Mouse (Mus musculus) liver, embryonic 13.5 days (tissue): ENCODE data around the gene Ppil3. TPM values are rescaled to one million over a fixed set of nuclear protein-coding genes. Genes with fewer than 3 reads are reported as not detected.

Experiments used
- ATAC-seq: fragments of 200-750 bp; cut with Nextera tagmentation; 2 replicates; pipeline ENCODE4 v1.8.0; 2017; ENCODE audit warnings: low read depth, mild to moderate bottlenecking, moderate number of reproducible peaks, moderate library complexity
- DNase-seq: peaks from one replicate; pipeline ENCODE4 v3.0.0; 2022
- H3K27ac ChIP-seq: fragments of 300-500 bp; sonication (generic); 2 replicates; pipeline ENCODE4 v1.5.1; 2015; ENCODE audit warnings: moderate library complexity, mild to moderate bottlenecking, inconsistent platforms
- H3K27me3 ChIP-seq: fragments of 300-500 bp; sonication (generic); 2 replicates; pipeline ENCODE4 v1.6.1; 2015; ENCODE audit warnings: mild to moderate bottlenecking, inconsistent platforms
- H3K36me3 ChIP-seq: fragments of 300-500 bp; sonication (generic); 2 replicates; pipeline ENCODE4 v1.6.1; 2015; ENCODE audit warnings: mild to moderate bottlenecking, inconsistent platforms
- H3K4me1 ChIP-seq: fragments of 300-500 bp; sonication (generic); replicated peaks from 2 replicates; pipeline ENCODE4 v1.6.1; 2015; ENCODE audit warnings: inconsistent platforms
- H3K4me2 ChIP-seq: fragments of 300-500 bp; sonication (generic); 2 replicates; pipeline ENCODE4 v1.6.1; 2015; ENCODE audit warnings: inconsistent platforms, mild to moderate bottlenecking, moderate library complexity
- H3K4me3 ChIP-seq: fragments of 300-500 bp; sonication (generic); replicated peaks from 2 replicates; pipeline ENCODE4 v1.5.1; 2015; ENCODE audit warnings: mild to moderate bottlenecking, inconsistent platforms
- H3K9ac ChIP-seq: fragments of 300-500 bp; sonication (generic); 2 replicates; pipeline ENCODE4 v1.6.1; 2015; ENCODE audit warnings: mild to moderate bottlenecking, inconsistent platforms
- H3K9me3 ChIP-seq: fragments of 300-500 bp; sonication (generic); replicated peaks from 2 replicates; pipeline ENCODE4 v1.6.1; 2016; ENCODE audit warnings: inconsistent platforms
- WGBS: fragments of 180-500 bp; shearing (Covaris S2); methylation state at CpG from one replicate; pipeline ENCODE4 v1.1.7; 2015; ENCODE audit not compliant: insufficient replicate concordance; 5-methylcytosine and 5-hydroxymethylcytosine counted together
- polyA plus RNA-seq: library from polyadenylated mRNA; unstranded; fragments of >200 nt; fragmentation: Nextera tagmentation; extraction: Ambion mirVana; gene quantifications from 2 replicates; pipeline ENCODE4 v1.2.1, GENCODE M21; 2015

Gene Ppil3
- polyA plus RNA-seq, 1 experiment from 2014 or later = 35.5 TPM

GRCm38 (mm10) chr1:58409553-58410197 is 35.6 kb downstream of the Ppil3 start:
- H3K9me3 ChIP-seq = no peaks in the 10 kb centered on the region
- H3K9ac ChIP-seq = no peak overlapping the region
- ATAC-seq (no peak), DNase-seq (no peak)
- no peak overlapping the region for H3K27ac ChIP-seq
- peaks cover 66% of the 10 kb centered on the region for H3K36me3 ChIP-seq
- no peaks in the 10 kb centered on the region for H3K4me1 ChIP-seq
- 71% methylated on average over 5 of the region's 5 CpGs for WGBS
- no peak overlapping the region for H3K4me2 ChIP-seq
- H3K4me3 ChIP-seq = no peak overlapping the region
- no peaks in the 10 kb centered on the region for H3K27me3 ChIP-seq

- Histone ChIP-seq H3K9ac (no peak overlapping the region), H3K9me3 (no peaks in the 10 kb centered on the region), H3K27ac (no peak overlapping the region), H3K4me3 (no peak overlapping the region), H3K27me3 (no peaks in the 10 kb centered on the region), H3K4me1 (no peaks in the 10 kb centered on the region), H3K36me3 (peaks cover 65% of the 10 kb centered on the region), H3K4me2 (no peak overlapping the region)
- ATAC-seq = no peak
- no peak for DNase-seq
- 72% methylated on average over 6 of the region's 6 CpGs for WGBS
Measured at GRCm38 (mm10) chr1:58408141-58408540, 37.1 kb downstream of the Ppil3 start.

GRCm38 (mm10) chr1:58407321-58407720 is 38.0 kb downstream of the Ppil3 start:
- no peaks in the 10 kb centered on the region for H3K4me1 ChIP-seq
- no peak overlapping the region for H3K27ac ChIP-seq
- H3K9ac ChIP-seq = no peak overlapping the region
- WGBS = 92% methylated on average over 7 of the region's 7 CpGs
- no peak for ATAC-seq
- H3K4me2 ChIP-seq = no peak overlapping the region
- H3K9me3 ChIP-seq = no peaks in the 10 kb centered on the region
- no peaks in the 10 kb centered on the region for H3K27me3 ChIP-seq
- H3K36me3 ChIP-seq = peaks cover 65% of the 10 kb centered on the region
- no peak for DNase-seq
- H3K4me3 ChIP-seq = no peak overlapping the region

- peaks cover 73% of the 10 kb centered on the region for H3K36me3 ChIP-seq
- no peak overlapping the region for H3K4me3 ChIP-seq
- H3K4me1 ChIP-seq = 0 out of 2 replicates have a peak, but pooled peaks cover 6% of the 10 kb centered on the region
- H3K27me3 ChIP-seq = no peaks in the 10 kb centered on the region
- no peak overlapping the region for H3K27ac ChIP-seq
- H3K9me3 ChIP-seq = no peaks in the 10 kb centered on the region
- 80% methylated on average over 5 of the region's 5 CpGs for WGBS
- H3K4me2 ChIP-seq = no peak overlapping the region
- DNase-seq = no peak
- no peak overlapping the region for H3K9ac ChIP-seq
- no peak for ATAC-seq
Measured at GRCm38 (mm10) chr1:58403745-58404144, 41.5 kb downstream of the Ppil3 start.

- H3K36me3 ChIP-seq = peaks cover 87% of the 10 kb centered on the region
- ATAC-seq = peak; percentile 69
- H3K4me2 ChIP-seq = no peak overlapping the region
- no peak for DNase-seq
- H3K27me3 ChIP-seq = no peaks in the 10 kb centered on the region
- no peak overlapping the region for H3K27ac ChIP-seq
- H3K9ac ChIP-seq = no peak overlapping the region
- WGBS = 73% methylated on average over 6 of the region's 6 CpGs
- no peaks in the 10 kb centered on the region for H3K9me3 ChIP-seq
- peaks cover 11% of the 10 kb centered on the region for H3K4me1 ChIP-seq
- H3K4me3 ChIP-seq = no peak overlapping the region
Measured at GRCm38 (mm10) chr1:58401396-58401795, 43.9 kb downstream of the Ppil3 start.

- WGBS = 90% methylated on average over 6 of the region's 6 CpGs
- Histone ChIP-seq H3K36me3 (peaks cover 78% of the 10 kb centered on the region), H3K27me3 (no peaks in the 10 kb centered on the region), H3K4me1 (peaks cover 37% of the 10 kb centered on the region), H3K27ac (no peak overlapping the region), H3K4me3 (no peak overlapping the region), H3K9me3 (no peaks in the 10 kb centered on the region), H3K4me2 (no peak overlapping the region), H3K9ac (no peak overlapping the region)
- DNase-seq (no peak), ATAC-seq (no peak)
Measured at GRCm38 (mm10) chr1:58397731-58398130, 47.6 kb downstream of the Ppil3 start.

- Histone ChIP-seq H3K4me3 (no peak overlapping the region), H3K4me2 (no peak overlapping the region), H3K9me3 (no peaks in the 10 kb centered on the region), H3K27me3 (no peaks in the 10 kb centered on the region), H3K36me3 (peaks cover 63% of the 10 kb centered on the region), H3K27ac (no peak overlapping the region), H3K9ac (peak overlapping the region; percentile 26), H3K4me1 (peaks cover 46% of the 10 kb centered on the region)
- ATAC-seq (no peak), DNase-seq (no peak)
- whole genome bisulfite sequencing = 92% methylated on average over 1 of the region's 1 CpGs
Measured at GRCm38 (mm10) chr1:58396179-58396578, 49.1 kb downstream of the Ppil3 start.

- 0 out of 2 replicates have a peak overlapping the region, but pooled peaks have one; percentile 95 for H3K4me3 ChIP-seq
- ATAC-seq = no peak
- H3K4me2 ChIP-seq = no peak overlapping the region
- H3K9ac ChIP-seq = no peak overlapping the region
- DNase-seq = no peak
- H3K4me1 ChIP-seq = peaks cover 43% of the 10 kb centered on the region
- peaks cover 55% of the 10 kb centered on the region for H3K36me3 ChIP-seq
- H3K27me3 ChIP-seq = no peaks in the 10 kb centered on the region
- H3K27ac ChIP-seq = no peak overlapping the region
- H3K9me3 ChIP-seq = no peaks in the 10 kb centered on the region
- 80% methylated on average over 3 of the region's 3 CpGs for WGBS
Measured at GRCm38 (mm10) chr1:58395341-58395740, 49.9 kb downstream of the Ppil3 start.

GRCm38 (mm10) chr1:58393284-58394195 is 51.7 kb downstream of the Ppil3 start:
- Histone ChIP-seq H3K9ac (peak overlapping the region; percentile 97), H3K4me1 (peaks cover 43% of the 10 kb centered on the region), H3K27me3 (no peaks in the 10 kb centered on the region), H3K27ac (peak overlapping the region; percentile 97), H3K36me3 (peaks cover 39% of the 10 kb centered on the region), H3K9me3 (no peaks in the 10 kb centered on the region), H3K4me3 (peak overlapping the region; percentile 95), H3K4me2 (peak overlapping the region; percentile 76)
- ATAC-seq (peak; percentile 73), DNase-seq (peak; percentile 61)
- WGBS = under 1% methylated on average over 82 of the region's 90 CpGs

- peak within 1 kb of the TSS; percentile 95 for H3K4me3 ChIP-seq
- H3K27me3 ChIP-seq = no peaks in the 10 kb centered on the region
- H3K27ac ChIP-seq = peak within 1 kb of the TSS; percentile 97
- no peaks in the 10 kb centered on the region for H3K9me3 ChIP-seq
- peaks cover 43% of the 10 kb centered on the region for H3K4me1 ChIP-seq
- H3K9ac ChIP-seq = peak within 1 kb of the TSS; percentile 97
- peaks cover 31% of the 10 kb centered on the region for H3K36me3 ChIP-seq
- ATAC-seq (peak; percentile 94), DNase-seq (peak; percentile 87)
- WGBS = under 1% methylated on average over 51 of the region's 61 CpGs
- peak within 1 kb of the TSS; percentile 76 for H3K4me2 ChIP-seq
Measured at GRCm38 (mm10) chr1:58392652-58393283, 52.5 kb downstream of the Ppil3 start, which contains the start of gene Bzw1. Gene Bzw1 (plus strand): TSS chr1:58392898.

- Histone ChIP-seq H3K9me3 (no peaks in the 10 kb centered on the region), H3K4me2 (peak overlapping the region; percentile 76), H3K4me1 (peaks cover 43% of the 10 kb centered on the region), H3K9ac (peak overlapping the region; percentile 97), H3K27ac (peak overlapping the region; percentile 97), H3K4me3 (peak overlapping the region; percentile 95), H3K36me3 (peaks cover 26% of the 10 kb centered on the region), H3K27me3 (no peaks in the 10 kb centered on the region)
- DNase-seq (no peak), ATAC-seq (no peak)
- WGBS = under 1% methylated on average over 16 of the region's 16 CpGs
Measured at GRCm38 (mm10) chr1:58392268-58392651, 53.0 kb downstream of the Ppil3 start.
